Mouse (Mus musculus): ENCODE measurements around the gene Ctnnd2.

Gene Ctnnd2

DNA sequence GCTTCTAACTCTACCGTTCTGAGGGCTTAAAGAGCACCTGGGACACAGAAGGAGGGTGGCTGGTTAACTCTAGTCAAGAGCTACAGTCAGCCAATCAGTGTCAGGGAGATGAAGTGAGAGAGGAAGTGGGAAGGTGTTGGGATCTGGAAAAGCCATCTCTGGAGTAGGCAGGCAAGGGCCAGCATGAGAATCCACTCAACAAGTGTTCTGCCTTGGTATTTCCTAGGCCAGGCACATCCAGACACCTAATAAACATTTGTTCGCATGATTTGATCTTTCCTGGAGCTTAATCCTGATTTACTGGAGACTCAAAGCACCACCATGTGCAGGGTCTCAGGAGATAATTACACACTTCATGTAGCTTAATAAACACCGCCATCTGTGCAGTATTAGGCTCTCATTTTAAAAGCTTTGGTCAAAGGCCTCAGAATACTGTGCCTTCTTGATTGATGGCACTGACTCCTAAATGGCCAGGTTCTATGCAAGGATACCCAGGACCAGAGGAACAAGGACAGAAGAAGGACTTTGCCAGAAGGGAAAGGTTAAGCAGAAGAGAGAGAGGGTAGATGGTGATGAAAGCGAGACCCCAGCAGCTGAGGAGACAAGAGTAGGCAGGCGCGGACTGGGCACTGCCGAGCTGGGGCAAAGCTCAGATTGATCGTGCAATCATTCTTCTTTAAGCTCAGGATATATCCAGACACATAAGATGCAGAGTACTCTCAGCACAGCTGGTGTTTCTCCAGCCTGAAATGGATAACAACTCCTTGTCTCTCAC lies 833.8 kb downstream of the Ctnnd2 start:
- DNase-seq = no peak

DNA sequence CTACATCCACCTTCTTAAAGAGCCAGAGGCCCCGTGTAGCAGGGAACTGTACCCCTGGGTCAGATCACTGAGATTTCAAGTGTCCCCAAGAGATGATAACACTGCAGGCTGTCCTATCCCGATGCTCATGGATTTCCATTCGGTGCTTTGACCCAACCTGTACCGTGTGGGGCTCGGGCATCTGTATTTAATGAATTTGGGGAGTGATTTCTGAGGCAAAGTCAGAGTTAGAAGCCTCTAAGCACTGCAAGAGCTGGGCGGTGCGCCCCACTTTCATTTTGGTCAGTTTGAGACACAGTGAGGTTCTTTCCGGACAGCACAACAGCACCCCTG lies 834.4 kb downstream of the Ctnnd2 start:
- no peak for DNase-seq

DNA sequence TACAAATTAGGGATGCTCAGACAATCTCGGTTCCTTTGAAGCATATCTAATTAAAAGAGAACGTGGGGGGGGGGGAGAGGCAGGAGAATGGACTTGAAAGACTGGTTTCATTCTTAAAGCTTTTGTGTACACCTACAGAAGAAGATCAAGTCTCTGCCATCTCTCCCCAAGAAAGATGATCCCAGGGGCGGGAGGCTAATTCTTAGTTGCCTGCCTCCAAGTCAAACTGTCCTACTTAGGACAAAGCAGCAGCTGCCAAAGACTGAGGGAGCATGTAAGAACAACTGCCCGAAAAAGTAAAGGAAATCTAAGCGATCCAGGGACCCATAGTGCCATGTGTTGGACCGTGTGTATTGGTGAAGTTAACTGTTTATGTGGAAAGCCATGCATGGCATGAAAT lies 836.2 kb downstream of the Ctnnd2 start:
- DNase-seq = no peak

DNA sequence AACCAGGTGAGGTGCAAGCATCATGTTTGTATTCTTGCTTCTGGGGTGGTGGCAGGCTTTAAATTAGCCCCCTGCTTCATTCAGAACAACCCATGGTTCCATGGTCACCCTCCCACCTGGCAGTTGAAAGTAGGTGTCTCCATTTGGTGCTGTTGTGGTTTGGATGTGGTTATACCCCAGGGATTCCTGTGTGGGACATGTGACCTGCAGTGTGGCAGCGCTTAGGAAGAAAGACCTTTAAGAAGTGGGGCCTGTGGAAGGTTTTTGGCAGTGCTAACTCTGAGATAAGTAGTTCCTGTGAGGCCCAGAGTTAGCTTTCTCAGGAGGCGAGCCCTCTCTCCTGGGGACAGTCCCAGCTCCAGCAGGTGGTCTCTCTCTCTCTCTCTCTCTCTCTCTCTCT lies 848.4 kb downstream of the Ctnnd2 start:
- no peak for DNase-seq

DNA sequence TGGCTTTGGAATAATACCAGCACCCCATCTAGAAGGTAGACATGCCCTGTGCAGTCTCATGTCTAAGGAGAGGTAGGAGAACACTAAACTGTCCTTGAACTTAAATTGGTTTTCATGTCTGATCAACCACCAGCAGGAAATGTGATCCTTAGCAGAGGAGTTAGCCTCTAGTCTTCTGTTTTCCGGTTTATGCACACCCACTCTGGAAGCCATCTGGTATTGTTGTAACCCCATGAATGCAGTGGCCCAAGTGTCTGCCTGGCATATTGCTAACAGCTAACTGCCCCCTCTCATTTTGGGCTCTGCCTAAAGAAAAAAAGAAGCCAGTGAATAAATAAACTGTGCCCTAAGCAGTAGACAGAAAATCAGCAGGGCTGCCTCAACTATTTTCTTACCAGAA lies 849.6 kb downstream of the Ctnnd2 start:
- no peak for DNase-seq

DNA sequence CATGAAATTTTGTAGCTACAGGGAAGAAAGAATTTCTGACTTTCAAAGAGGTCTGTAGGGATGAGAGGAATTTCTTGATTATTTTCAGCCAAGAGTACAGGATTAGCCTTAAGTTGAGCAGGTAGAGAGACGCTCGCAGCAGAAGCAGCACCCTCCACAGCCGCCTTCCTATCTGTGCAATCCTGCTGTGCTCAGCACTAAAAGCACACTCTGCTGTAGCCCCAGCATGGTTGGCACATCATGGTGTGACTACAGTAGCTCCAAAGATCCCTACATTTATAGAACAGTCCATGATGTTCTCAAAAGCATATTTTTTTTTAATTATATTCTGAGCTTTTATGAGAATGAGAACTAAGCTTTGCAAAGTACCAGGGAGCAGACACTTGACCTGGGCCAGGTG lies 850.1 kb downstream of the Ctnnd2 start:
- DNase-seq = no peak

DNA sequence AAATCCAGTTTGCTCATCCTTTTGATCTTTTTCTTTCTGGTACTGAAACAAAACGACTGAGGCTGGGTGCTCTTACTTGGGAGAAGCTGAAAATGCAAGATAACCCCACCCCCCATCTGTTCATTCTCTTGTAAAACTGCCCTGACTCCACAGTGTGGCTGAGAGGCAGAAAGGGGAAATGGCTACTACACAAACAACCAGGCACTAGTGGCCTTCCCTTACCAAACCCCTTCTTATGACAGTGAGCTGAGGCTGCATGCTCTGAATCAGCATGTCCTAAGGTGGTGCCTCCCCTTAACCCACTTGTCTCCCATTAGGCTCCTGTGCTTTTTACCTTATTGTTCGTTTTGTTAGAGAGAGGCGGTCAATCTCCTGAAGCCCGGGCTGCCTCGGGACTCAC lies 851.4 kb downstream of the Ctnnd2 start:
- no peak for DNase-seq

DNA sequence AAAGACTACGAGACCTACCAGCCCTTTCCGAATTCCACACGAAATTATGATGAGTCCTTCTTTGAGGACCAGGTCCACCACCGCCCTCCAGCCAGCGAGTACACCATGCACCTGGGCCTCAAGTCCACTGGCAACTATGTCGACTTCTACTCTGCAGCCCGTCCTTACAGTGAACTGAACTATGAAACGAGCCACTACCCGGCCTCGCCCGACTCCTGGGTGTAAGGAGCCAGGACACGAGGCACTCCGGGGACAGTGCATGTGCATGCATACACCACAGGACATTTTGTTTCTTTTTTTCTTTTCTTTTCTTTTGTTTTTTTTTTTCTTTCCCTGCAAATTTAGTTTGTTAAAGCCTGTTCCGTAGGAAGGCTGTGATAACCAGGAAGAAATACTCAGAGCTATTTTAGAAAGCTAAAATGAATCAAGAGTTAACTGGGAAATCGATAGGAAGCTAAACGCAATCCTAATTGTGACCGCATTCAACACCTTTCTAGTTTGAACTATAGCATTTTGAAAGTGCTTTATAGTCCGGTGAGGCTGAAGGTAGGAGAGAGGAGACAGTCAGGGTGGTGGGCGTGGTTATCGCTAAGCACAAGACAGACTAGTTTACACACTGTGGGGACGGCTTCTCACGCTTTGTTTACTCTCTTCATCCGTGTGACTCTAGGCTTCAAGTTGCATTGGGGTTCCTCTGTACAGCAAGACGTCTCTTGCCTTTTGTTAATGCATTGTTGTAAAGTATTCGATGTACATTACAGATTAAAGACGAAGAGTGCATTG lies 855.2 kb downstream of the Ctnnd2 start:
- DNase-seq = no peak

DNA sequence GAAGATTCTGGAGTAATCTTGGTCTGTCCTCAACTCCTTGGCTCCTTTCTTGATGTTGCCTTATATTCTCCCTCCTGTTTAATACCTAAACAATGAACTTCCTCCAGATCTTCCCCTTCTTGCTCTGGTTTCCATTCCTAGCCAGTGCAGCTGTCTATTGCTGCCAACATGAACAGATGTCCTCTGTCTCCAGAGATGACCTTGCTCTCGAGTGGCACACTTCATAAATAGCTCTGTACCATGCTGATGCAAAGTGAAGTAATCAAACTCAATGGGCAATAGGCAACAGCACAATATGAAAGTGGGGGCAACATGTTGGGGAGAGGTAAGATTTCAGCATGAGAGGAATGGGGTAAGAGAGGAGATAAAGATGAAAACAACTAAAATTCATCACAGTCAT lies 872.6 kb downstream of the Ctnnd2 start:
- DNase-seq = no peak

DNA sequence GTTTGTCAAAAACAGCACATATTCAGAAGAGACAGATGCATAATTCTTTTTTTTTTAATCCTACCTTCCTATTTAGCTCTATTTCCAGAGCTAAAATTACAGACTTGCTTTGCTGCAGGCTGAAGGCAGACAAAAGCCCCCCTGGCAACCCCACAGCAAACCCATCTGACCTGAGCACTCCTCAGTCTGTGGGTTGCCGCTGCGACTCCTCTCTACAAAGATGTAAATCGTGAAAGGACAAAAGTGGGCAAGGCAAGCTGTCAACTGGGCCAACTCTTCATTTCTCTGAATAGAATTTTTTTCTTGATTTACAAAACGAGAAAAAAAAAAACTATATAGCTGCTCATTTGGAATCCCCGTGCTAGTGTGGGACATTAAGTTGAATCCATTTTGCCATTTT lies 879.1 kb downstream of the Ctnnd2 start:
- no peak for DNase-seq

DNA sequence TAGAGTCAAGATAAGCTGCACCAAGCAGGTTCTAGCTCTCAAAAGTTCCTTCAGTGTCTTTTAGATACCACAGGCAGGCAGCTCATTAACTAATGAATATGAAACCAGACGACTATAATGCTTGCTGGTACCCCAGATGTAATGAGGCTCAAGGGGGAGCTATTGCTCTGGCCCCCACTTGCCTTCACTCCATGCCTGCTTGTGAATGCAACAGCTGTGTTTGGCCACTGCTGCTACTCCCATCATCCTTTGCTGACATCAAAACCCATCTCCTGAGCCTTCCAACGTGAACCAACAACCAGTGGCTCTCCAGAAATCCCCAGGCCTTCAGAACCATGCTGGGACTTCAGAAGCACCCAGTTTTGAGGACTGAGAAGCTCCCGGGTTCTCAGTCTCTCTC lies 883.8 kb downstream of the Ctnnd2 start:
- no peak for DNase-seq

DNA sequence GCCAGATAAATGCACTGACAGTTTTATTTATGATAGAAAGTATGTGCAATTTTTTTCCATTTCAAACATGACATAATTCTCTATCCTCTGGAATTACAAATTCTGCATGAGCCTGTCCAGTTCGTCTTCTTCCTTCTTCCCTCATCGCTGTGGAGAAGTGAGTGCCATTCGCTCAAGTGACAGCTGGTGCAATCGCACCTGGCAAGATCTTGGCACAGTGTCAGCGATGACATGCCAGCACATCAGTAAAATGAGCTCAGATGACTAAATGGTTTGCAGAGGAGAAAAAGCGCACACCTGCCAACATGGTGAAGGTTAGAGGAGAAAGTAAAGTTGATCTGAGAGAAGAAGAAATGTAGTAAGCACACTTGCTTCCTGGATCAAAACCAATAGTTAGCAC lies 885.9 kb downstream of the Ctnnd2 start:
- DNase-seq = no peak

DNA sequence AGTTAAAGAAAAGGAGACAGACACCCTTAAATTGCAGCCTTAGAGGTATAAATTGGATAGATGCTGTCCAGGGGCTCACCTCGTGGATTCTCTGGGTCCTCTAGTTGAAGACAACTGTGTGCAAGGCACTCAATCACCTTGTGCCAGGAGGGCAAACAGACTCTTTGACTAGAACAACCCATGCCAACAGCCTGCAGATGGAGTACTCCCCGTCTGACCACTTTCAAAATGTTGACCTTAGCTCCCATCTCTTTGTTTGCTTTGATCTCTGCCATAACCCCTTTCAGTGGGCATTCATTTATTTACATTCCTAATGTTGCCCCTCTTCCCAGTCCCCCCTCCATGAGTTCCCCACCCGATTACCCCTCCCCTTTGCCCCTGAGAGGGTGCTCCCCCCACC lies 891.3 kb downstream of the Ctnnd2 start:
- DNase-seq = no peak

DNA sequence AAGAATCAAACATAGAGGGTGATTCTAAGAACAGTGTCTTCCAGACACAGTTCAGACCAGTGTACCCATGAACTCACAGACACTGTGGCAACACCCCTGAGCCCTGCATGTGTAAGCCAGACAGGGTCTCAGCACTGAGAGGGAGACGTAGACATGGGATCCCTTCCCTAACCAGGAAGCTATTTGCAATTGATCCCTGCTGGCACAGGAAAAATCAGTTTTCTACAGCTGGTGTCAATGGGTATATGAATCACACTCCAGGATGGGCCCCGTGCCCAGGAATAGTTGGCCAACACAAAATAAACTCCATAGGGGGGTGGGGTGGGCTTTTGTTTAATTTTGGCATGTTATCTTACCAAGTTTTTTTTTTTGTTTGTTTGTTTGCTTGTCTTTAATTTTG lies 895.7 kb downstream of the Ctnnd2 start:
- no peak for DNase-seq

DNA sequence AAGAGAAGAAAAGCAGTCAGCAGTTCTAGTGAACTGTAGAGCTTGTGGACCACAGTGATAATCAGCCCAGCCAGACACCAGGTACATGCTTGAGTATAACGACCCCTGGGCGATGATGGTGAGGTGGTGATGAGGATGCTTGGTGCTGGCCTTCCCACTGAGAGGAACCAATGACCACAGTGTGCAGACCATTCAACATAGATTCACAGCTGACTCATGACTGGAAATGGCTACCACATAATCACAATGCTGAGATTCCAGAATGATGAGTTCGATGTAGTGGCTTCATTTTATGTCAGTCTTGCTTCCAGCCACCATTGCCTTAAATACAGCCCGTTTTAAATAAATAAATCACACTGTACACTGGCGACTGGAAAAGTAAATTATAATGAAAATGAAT lies 897.9 kb downstream of the Ctnnd2 start:
- DNase-seq = no peak
